Mouse (Mus musculus) lung, postnatal 0 days (tissue): Measurements from ENCODE around the gene Smtn. TPM values are rescaled to one million over a fixed set of nuclear protein-coding genes. Genes with fewer than 3 reads are reported as not detected.

Experiments used
- ATAC-seq: fragments of 200-750 bp; cut with Nextera tagmentation; 2 replicates; pipeline ENCODE4 v1.8.0; 2017; ENCODE audit warnings: moderate library complexity
- DNase-seq: peaks from one replicate; pipeline ENCODE4 v3.0.0-alpha.2; 2016; ENCODE audit warnings: low spot score
- H3K27ac ChIP-seq: fragments of 300-500 bp; sonication (generic); 2 replicates; pipeline ENCODE4 v1.5.1; 2014; ENCODE audit warnings: antibody characterized with exemption, mild to moderate bottlenecking, low read length, mixed read lengths
- H3K27me3 ChIP-seq: fragments of 300-500 bp; sonication (generic); replicated peaks from 2 replicates; pipeline ENCODE4 v1.6.1; 2014; ENCODE audit warnings: low read length, mixed read lengths; ENCODE audit not compliant: insufficient read depth
- H3K36me3 ChIP-seq: fragments of 300-500 bp; sonication (generic); 2 replicates; pipeline ENCODE4 v1.6.1; 2014; ENCODE audit warnings: low read length, mixed read lengths; ENCODE audit not compliant: insufficient read depth
- H3K4me1 ChIP-seq: fragments of 300-500 bp; sonication (generic); 2 replicates; pipeline ENCODE4 v1.6.1; 2014; ENCODE audit warnings: antibody characterized with exemption, low read depth, low read length, mixed read lengths; ENCODE audit not compliant: insufficient read depth
- H3K4me2 ChIP-seq: fragments of 300-500 bp; sonication (generic); replicated peaks from 2 replicates; pipeline ENCODE4 v1.6.1; 2014; ENCODE audit warnings: low read depth, mild to moderate bottlenecking, low read length, moderate library complexity, mixed read lengths
- H3K4me3 ChIP-seq: fragments of 300-500 bp; sonication (generic); 2 replicates; pipeline ENCODE4 v1.5.1; 2014; ENCODE audit warnings: low read depth, low read length
- H3K9ac ChIP-seq: fragments of 300-500 bp; sonication (generic); replicated peaks from 2 replicates; pipeline ENCODE4 v1.6.1; 2014; ENCODE audit warnings: low read depth, mild to moderate bottlenecking
- H3K9me3 ChIP-seq: fragments of 300-500 bp; sonication (generic); 2 replicates; pipeline ENCODE4 v1.6.1; 2016; ENCODE audit warnings: low read length, mixed read lengths
- CTCF ChIP-seq: IDR thresholded peaks from 2 replicates; pipeline ENCODE4 v1.5.1; 2016; ENCODE audit warnings: antibody characterized with exemption, mild to moderate bottlenecking
- EP300 ChIP-seq: IDR thresholded peaks from 2 replicates; pipeline ENCODE4 v1.6.1; 2016; ENCODE audit warnings: antibody characterized with exemption, mild to moderate bottlenecking, control low read depth
- WGBS: fragments of 180-500 bp; shearing (Covaris S2); extraction: QIAGEN DNeasy Blood & Tissue Kit; methylation state at CpG from one replicate; pipeline ENCODE4 v1.1.7; 2014; 5-methylcytosine and 5-hydroxymethylcytosine counted together
- polyA plus RNA-seq: library from polyadenylated mRNA; unstranded; fragments of >200 nt; fragmentation: Nextera tagmentation; extraction: Ambion mirVana; gene quantifications from 2 replicates; pipeline ENCODE4 v1.2.1, GENCODE M21; 2015

Gene Smtn
- polyA plus RNA-seq, 1 experiment from 2014 or later, result 47.6 TPM

DNA sequence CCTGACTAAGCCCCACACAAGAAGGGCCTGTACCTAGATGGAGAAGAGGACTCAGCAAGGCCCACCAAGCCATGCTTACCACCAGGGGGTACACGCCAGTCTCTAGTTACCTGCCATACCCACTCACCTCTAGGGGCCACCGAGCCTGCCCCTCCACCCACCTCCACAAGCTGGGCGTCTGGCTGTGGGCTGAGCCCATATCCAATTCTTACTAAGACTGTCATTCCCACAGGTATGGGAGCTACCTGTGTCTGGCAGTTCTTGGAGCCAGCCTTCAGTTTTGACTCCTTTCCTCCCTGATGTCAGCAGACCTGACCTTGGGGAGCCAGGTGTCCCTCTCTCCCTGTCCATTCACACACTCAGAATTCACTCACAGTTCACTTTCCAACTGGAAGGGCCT is 2.7 kb downstream of the Smtn start:
- Histone ChIP-seq H3K9ac (0 out of 2 replicates have a peak overlapping the region, but pooled peaks have one; percentile 70), H3K36me3 (peaks cover 3% of the 10 kb centered on the region; the same call in 1 of the 2 replicates), H3K9me3 (no peaks in the 10 kb centered on the region), H3K4me2 (peak overlapping the region; percentile 82), H3K27me3 (no peaks in the 10 kb centered on the region), H3K4me3 (peak overlapping the region; percentile 64), H3K4me1 (peaks cover 25% of the 10 kb centered on the region), H3K27ac (no peak overlapping the region; the same call in 1 of the 2 replicates)
- DNase-seq (no peak), ATAC-seq (no peak)
- WGBS, result 66% methylated on average over 3 of the region's 3 CpGs
- TF ChIP-seq CTCF, result peak; percentile 30
- no peak for TF ChIP-seq EP300

DNA sequence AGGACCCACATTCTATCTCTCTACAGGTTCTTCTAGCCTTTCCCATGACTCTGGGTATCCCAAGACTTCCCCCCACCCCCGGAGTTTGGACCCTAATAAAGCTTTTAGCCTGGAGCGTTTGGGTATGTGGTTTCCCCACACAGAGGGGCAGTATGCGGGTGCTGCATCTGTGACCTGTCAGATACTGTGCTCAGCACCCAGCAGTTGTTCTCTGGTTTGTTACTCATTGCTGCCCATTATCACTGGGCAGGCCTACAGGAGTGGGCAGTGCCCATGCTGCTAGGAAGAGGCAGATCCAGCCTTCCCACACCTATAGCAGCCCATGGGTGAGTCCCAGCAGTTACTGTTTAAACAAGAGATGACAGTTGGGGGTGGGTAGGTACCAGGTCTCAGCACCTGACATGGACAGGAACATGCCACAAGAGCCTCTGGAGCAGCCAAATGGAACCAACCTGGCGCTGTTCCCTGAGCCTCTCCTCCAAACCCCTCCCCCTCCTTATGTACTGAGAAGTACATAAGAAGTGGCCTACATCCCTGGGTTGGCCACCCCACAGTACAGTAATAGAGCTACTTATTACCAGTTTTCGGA is 3.6 kb downstream of the Smtn start:
- peaks cover 25% of the 10 kb centered on the region for H3K4me1 ChIP-seq
- H3K9ac ChIP-seq, result no peak overlapping the region
- no peaks in the 10 kb centered on the region for H3K27me3 ChIP-seq
- ATAC-seq (no peak), DNase-seq (peak; percentile 64)
- no peak for TF ChIP-seq EP300
- no peak for TF ChIP-seq CTCF
- H3K27ac ChIP-seq, result peak overlapping the region; percentile 43
- peak overlapping the region; percentile 82 for H3K4me2 ChIP-seq
- peaks cover 3% of the 10 kb centered on the region; the same call in 1 of the 2 replicates for H3K36me3 ChIP-seq
- H3K9me3 ChIP-seq, result no peaks in the 10 kb centered on the region
- 78% methylated on average over 5 of the region's 5 CpGs for WGBS
- no peak overlapping the region for H3K4me3 ChIP-seq

DNA sequence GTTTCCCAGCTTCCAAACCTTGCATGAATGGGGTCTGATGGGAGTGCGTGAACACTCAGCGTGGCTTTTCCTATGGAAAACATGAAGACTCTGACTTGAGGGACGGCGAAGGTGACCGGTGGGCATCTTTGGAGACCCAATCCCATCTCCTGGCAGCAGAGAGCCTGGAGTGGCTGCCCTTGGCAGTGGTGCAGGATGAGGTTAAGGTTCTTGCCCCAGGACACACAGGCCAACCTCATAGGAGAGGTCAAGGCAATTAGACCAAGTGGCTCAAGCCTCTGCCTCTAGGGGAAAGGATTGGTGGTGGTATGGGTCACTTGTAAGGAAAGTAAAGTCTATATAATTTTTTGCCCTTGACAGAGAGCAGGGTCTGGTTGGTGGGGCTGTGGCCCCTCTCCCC is 4.3 kb downstream of the Smtn start:
- H3K27ac ChIP-seq, result peak overlapping the region; percentile 93
- H3K27me3 ChIP-seq, result no peaks in the 10 kb centered on the region
- H3K9me3 ChIP-seq, result no peaks in the 10 kb centered on the region
- H3K4me2 ChIP-seq, result peak overlapping the region; percentile 82
- ATAC-seq, result no peak
- H3K36me3 ChIP-seq, result peaks cover 11% of the 10 kb centered on the region; the same call in 1 of the 2 replicates
- peak overlapping the region; percentile 45 for H3K4me3 ChIP-seq
- 32% methylated on average over 5 of the region's 5 CpGs for WGBS
- peak overlapping the region; percentile 24 for H3K9ac ChIP-seq
- H3K4me1 ChIP-seq, result peaks cover 25% of the 10 kb centered on the region
- no peak for DNase-seq
- TF ChIP-seq EP300, result no peak
- TF ChIP-seq CTCF, result no peak

DNA sequence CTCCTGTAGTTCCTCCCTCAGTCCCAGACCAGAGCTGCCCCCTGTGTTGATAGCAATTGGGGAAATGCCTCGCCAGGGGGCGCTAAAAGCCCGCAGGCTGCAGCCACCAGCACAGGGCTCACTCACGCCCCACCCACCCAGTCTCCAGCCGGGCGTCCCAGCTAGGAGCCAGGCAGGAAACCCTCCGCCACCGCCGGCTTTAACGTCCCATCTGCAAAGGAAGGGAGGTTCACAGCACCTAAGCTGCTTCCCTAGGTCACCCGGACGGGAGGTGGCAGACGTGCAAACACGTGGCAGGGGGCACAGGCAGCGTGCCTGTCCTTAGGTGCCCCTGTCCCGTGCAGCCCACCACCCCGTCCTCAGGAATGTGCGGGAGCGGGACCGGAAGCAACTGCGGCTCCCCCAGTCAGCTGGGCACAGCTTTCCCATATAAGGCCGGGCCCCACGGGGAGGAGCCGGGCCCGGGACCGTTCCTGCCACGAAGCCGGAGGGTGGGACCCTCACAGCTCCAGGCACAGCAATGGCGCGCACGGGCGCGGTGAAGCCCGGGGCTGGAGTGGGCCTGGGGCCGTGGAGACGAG is 4.9 kb downstream of the Smtn start:
- no peaks in the 10 kb centered on the region for H3K9me3 ChIP-seq
- peak; percentile 94 for TF ChIP-seq CTCF
- TF ChIP-seq EP300, result peak; percentile 76
- peaks cover 25% of the 10 kb centered on the region for H3K4me1 ChIP-seq
- peak overlapping the region; percentile 24 for H3K9ac ChIP-seq
- H3K27me3 ChIP-seq, result no peaks in the 10 kb centered on the region
- WGBS, result 2% methylated on average over 30 of the region's 36 CpGs
- peaks cover 15% of the 10 kb centered on the region for H3K36me3 ChIP-seq
- H3K4me3 ChIP-seq, result peak overlapping the region; percentile 45
- DNase-seq, result peak; percentile 98
- H3K27ac ChIP-seq, result peak overlapping the region; percentile 93
- ATAC-seq, result peak; percentile 84
- peak overlapping the region; percentile 82 for H3K4me2 ChIP-seq

DNA sequence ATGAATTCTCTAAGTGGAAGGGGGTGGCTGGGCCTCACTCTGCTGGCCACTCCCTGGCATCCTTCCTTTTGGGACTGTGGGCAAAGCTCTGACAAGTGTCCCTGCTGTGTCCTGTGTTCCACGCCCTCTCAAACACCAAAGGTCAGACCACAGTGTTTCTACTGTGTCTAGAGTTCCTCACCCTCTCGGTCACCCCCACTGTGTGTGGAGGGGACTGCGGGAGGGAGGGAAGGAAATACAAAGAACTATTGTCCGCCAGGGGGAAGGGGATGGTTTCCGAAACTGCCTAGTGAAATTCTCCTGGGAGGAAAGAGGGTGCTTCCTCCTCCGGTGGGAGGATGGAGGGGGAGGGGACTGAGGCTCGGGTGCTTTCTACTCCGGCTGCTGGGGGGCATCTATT is 5.5 kb downstream of the Smtn start:
- TF ChIP-seq EP300 (no peak), CTCF (no peak)
- peak overlapping the region; percentile 82 for H3K4me2 ChIP-seq
- H3K36me3 ChIP-seq, result peaks cover 15% of the 10 kb centered on the region
- 16% methylated on average over 8 of the region's 8 CpGs for WGBS
- no peaks in the 10 kb centered on the region for H3K27me3 ChIP-seq
- H3K9me3 ChIP-seq, result no peaks in the 10 kb centered on the region
- no peak overlapping the region for H3K9ac ChIP-seq
- H3K4me3 ChIP-seq, result no peak overlapping the region
- DNase-seq (peak; percentile 32), ATAC-seq (peak; percentile 3; the same call in 1 of the 2 replicates)
- peaks cover 25% of the 10 kb centered on the region for H3K4me1 ChIP-seq
- peak overlapping the region; percentile 93; the same call in 1 of the 2 replicates for H3K27ac ChIP-seq

DNA sequence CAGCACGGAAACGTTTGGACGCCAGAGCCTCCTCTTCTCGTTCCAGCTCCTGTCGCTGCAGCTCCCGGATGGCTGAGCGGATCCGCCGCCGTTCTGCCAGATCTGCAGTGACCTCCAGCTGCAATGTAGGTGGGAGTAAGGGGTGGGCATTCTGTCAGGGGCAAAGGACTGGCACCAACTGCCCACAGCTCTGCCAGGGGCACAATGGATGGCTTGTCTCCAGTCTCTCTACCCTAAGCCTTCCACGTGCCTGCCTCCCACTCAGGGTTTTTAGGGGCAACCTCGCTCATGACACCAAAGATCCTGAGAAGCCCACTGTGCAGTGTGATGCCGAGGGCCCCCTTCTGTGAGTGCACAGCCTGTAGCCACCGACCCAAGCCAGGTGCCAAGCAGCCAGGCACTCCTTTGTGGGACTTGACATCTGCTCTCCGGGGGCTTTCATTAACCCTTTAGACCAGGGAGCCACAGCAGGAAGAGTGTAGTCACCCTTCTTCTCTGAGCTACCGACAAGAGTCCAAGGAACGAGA is 6.9 kb downstream of the Smtn start:
- no peak overlapping the region for H3K4me3 ChIP-seq
- ATAC-seq (no peak), DNase-seq (no peak)
- H3K9ac ChIP-seq, result no peak overlapping the region
- peaks cover 22% of the 10 kb centered on the region; the same call in 1 of the 2 replicates for H3K4me1 ChIP-seq
- TF ChIP-seq EP300 (no peak), CTCF (no peak)
- H3K36me3 ChIP-seq, result peaks cover 23% of the 10 kb centered on the region
- H3K9me3 ChIP-seq, result no peaks in the 10 kb centered on the region
- 90% methylated on average over 17 of the region's 17 CpGs for WGBS
- H3K4me2 ChIP-seq, result no peak overlapping the region
- no peaks in the 10 kb centered on the region for H3K27me3 ChIP-seq
- H3K27ac ChIP-seq, result no peak overlapping the region
